Mouse (Mus musculus) forebrain, embryonic 14.5 days (tissue): ENCODE measurements around the gene Runx1. TPM values are rescaled to one million over a fixed set of nuclear protein-coding genes. Genes with fewer than 3 reads are reported as not detected.

ENCODE experiments used
- ATAC-seq: fragments of 200-750 bp; cut with Nextera tagmentation; 2 replicates; pipeline ENCODE4 v1.8.0; 2017; ENCODE audit warnings: mild to moderate bottlenecking, moderate library complexity
- DNase-seq: peaks from one replicate; pipeline ENCODE4 v3.0.0-alpha.2; 2015; ENCODE audit warnings: low spot score
- H3K27ac ChIP-seq: fragments of 300-500 bp; sonication (generic); 2 replicates; pipeline ENCODE4 v1.5.1; 2014; ENCODE audit warnings: low read depth, mild to moderate bottlenecking, control low read depth, low read length, moderate library complexity
- H3K27me3 ChIP-seq: fragments of 300-500 bp; sonication (generic); replicated peaks from 2 replicates; pipeline ENCODE4 v1.6.1; 2014; ENCODE audit warnings: low read length, control low read depth, mixed read lengths; ENCODE audit not compliant: control insufficient read depth, insufficient read depth
- H3K36me3 ChIP-seq: fragments of 300-500 bp; sonication (generic); 2 replicates; pipeline ENCODE4 v1.6.1; 2014; ENCODE audit warnings: low read length, control low read depth; ENCODE audit not compliant: control insufficient read depth, insufficient read depth
- H3K4me1 ChIP-seq: fragments of 300-500 bp; sonication (generic); 2 replicates; pipeline ENCODE4 v1.6.1; 2014; ENCODE audit warnings: antibody characterized with exemption, low read length, control low read depth; ENCODE audit not compliant: control insufficient read depth, insufficient read depth
- H3K4me2 ChIP-seq: fragments of 300-500 bp; sonication (generic); 2 replicates; pipeline ENCODE4 v1.6.1; 2014; ENCODE audit warnings: mild to moderate bottlenecking, control low read depth, low read length
- H3K4me3 ChIP-seq: fragments of 300-500 bp; sonication (generic); 2 replicates; pipeline ENCODE4 v1.5.1; 2014; ENCODE audit warnings: low read depth, low read length, control low read depth
- H3K9ac ChIP-seq: fragments of 300-500 bp; sonication (generic); 2 replicates; pipeline ENCODE4 v1.6.1; 2014; ENCODE audit warnings: mild to moderate bottlenecking, low read length, control low read depth, moderate library complexity
- H3K9me3 ChIP-seq: fragments of 300-500 bp; sonication (generic); replicated peaks from 2 replicates; pipeline ENCODE4 v1.6.1; 2016; ENCODE audit warnings: low read length, control low read depth, mixed read lengths; ENCODE audit not compliant: control insufficient read depth
- WGBS: fragments of 180-500 bp; shearing (Covaris S2); extraction: QIAGEN DNeasy Blood & Tissue Kit; methylation state at CpG from one replicate; pipeline ENCODE4 v1.1.7; 2014; 5-methylcytosine and 5-hydroxymethylcytosine counted together
- polyA plus RNA-seq: library from polyadenylated mRNA; unstranded; fragments of >200 nt; fragmentation: Nextera tagmentation; extraction: Ambion mirVana; gene quantifications from 2 replicates; pipeline ENCODE4 v1.2.1, GENCODE M21; 2014

Runx1 gene
- polyA plus RNA-seq, 1 experiment from 2014 or later = 0.39 TPM

- WGBS = 86% methylated on average over 10 of the region's 10 CpGs
- DNase-seq (no peak), ATAC-seq (no peak)
- no peak overlapping the region for H3K4me2 ChIP-seq
- no peaks in the 10 kb centered on the region for H3K4me1 ChIP-seq
- H3K9me3 ChIP-seq = no peaks in the 10 kb centered on the region
- peaks cover 16% of the 10 kb centered on the region for H3K27me3 ChIP-seq
- H3K9ac ChIP-seq = no peak overlapping the region
- H3K4me3 ChIP-seq = no peak overlapping the region
- H3K27ac ChIP-seq = no peak overlapping the region
- no peaks in the 10 kb centered on the region for H3K36me3 ChIP-seq
These were observed 139.0 kb downstream of the Runx1 start for GRCm38 (mm10) chr16:92686978-92687377.

GRCm38 (mm10) chr16:92685766-92686315 is 140.1 kb downstream of the Runx1 start:
- ATAC-seq = no peak
- no peaks in the 10 kb centered on the region for H3K36me3 ChIP-seq
- no peak overlapping the region for H3K4me3 ChIP-seq
- H3K9me3 ChIP-seq = no peaks in the 10 kb centered on the region
- no peak for DNase-seq
- H3K4me1 ChIP-seq = no peaks in the 10 kb centered on the region
- no peak overlapping the region for H3K27ac ChIP-seq
- 45% methylated on average over 6 of the region's 6 CpGs for WGBS
- H3K9ac ChIP-seq = no peak overlapping the region
- peaks cover 9% of the 10 kb centered on the region; the same call in 1 of the 2 replicates for H3K27me3 ChIP-seq
- no peak overlapping the region for H3K4me2 ChIP-seq

GRCm38 (mm10) chr16:92684423-92685211 is 141.3 kb downstream of the Runx1 start:
- Histone ChIP-seq H3K9me3 (no peaks in the 10 kb centered on the region), H3K27ac (no peak overlapping the region), H3K9ac (no peak overlapping the region), H3K4me3 (no peak overlapping the region), H3K4me2 (no peak overlapping the region), H3K4me1 (no peaks in the 10 kb centered on the region), H3K36me3 (no peaks in the 10 kb centered on the region), H3K27me3 (peaks cover 2% of the 10 kb centered on the region; the same call in 1 of the 2 replicates)
- WGBS = 87% methylated on average over 21 of the region's 21 CpGs
- DNase-seq = no peak
- ATAC-seq = no peak

GRCm38 (mm10) chr16:92676630-92677029 is 149.3 kb downstream of the Runx1 start:
- no peak overlapping the region for H3K4me2 ChIP-seq
- WGBS = 92% methylated on average over 5 of the region's 5 CpGs
- H3K4me1 ChIP-seq = no peaks in the 10 kb centered on the region
- H3K4me3 ChIP-seq = no peak overlapping the region
- no peaks in the 10 kb centered on the region for H3K36me3 ChIP-seq
- no peaks in the 10 kb centered on the region for H3K27me3 ChIP-seq
- H3K27ac ChIP-seq = no peak overlapping the region
- DNase-seq = no peak
- no peaks in the 10 kb centered on the region for H3K9me3 ChIP-seq
- no peak for ATAC-seq
- no peak overlapping the region for H3K9ac ChIP-seq

DNA sequence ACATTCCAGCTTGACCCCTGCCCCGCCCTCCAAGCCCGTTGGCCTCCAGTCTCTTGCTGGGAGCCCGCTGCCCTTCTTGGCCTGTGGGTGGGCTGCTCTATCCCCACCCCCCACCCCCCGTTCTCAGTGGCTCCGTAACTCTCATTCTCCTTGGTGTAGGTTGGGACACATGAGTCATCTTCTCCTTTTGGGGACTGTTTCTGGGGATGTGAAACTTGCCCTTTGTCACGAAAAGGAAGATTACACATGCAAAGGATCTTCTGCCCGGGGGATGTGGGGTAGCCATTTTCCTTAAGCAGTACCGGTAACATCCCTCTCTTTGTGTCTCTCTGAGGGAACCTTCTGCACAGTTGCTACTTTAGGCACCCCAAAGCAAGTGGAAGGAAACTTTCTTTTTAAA is 150.3 kb downstream of the Runx1 start:
- WGBS = 63% methylated on average over 8 of the region's 8 CpGs
- DNase-seq = no peak
- no peaks in the 10 kb centered on the region for H3K36me3 ChIP-seq
- ATAC-seq = no peak
- H3K4me1 ChIP-seq = no peaks in the 10 kb centered on the region
- no peak overlapping the region for H3K9ac ChIP-seq
- no peaks in the 10 kb centered on the region for H3K27me3 ChIP-seq
- H3K4me3 ChIP-seq = no peak overlapping the region
- no peak overlapping the region for H3K4me2 ChIP-seq
- no peak overlapping the region for H3K27ac ChIP-seq
- H3K9me3 ChIP-seq = no peaks in the 10 kb centered on the region

- WGBS = 88% methylated on average over 11 of the region's 11 CpGs
- no peaks in the 10 kb centered on the region for H3K9me3 ChIP-seq
- no peak for ATAC-seq
These were observed 151.0 kb downstream of the Runx1 start for GRCm38 (mm10) chr16:92674916-92675450.

GRCm38 (mm10) chr16:92674121-92674816 is 151.7 kb downstream of the Runx1 start:
- DNase-seq (no peak), ATAC-seq (no peak)
- 82% methylated on average over 18 of the region's 18 CpGs for WGBS
- Histone ChIP-seq H3K36me3 (no peaks in the 10 kb centered on the region), H3K9ac (no peak overlapping the region), H3K9me3 (no peaks in the 10 kb centered on the region), H3K4me1 (no peaks in the 10 kb centered on the region), H3K4me3 (no peak overlapping the region), H3K27ac (no peak overlapping the region), H3K27me3 (no peaks in the 10 kb centered on the region), H3K4me2 (no peak overlapping the region)

More at GRCm38 (mm10) chr16:92674916-92675450, 151.0 kb downstream of the Runx1 start:
- no peak for DNase-seq
- Histone ChIP-seq H3K27me3 (no peaks in the 10 kb centered on the region), H3K36me3 (no peaks in the 10 kb centered on the region), H3K4me3 (no peak overlapping the region), H3K9ac (no peak overlapping the region), H3K27ac (no peak overlapping the region), H3K4me1 (no peaks in the 10 kb centered on the region), H3K4me2 (no peak overlapping the region)

- Histone ChIP-seq H3K9ac (no peak overlapping the region), H3K4me3 (no peak overlapping the region), H3K27ac (no peak overlapping the region), H3K4me1 (no peaks in the 10 kb centered on the region), H3K36me3 (no peaks in the 10 kb centered on the region), H3K4me2 (no peak overlapping the region), H3K9me3 (no peaks in the 10 kb centered on the region), H3K27me3 (no peaks in the 10 kb centered on the region)
- ATAC-seq (no peak), DNase-seq (no peak)
These were observed 157.1 kb downstream of the Runx1 start for GRCm38 (mm10) chr16:92668807-92669206.
